Mouse (Mus musculus) intestine, embryonic 14.5 days (tissue): ENCODE data around the gene 1700020L24Rik. TPM values are rescaled to one million over a fixed set of nuclear protein-coding genes. Genes with fewer than 3 reads are reported as not detected.

ENCODE experiments used
- ATAC-seq: fragments of 200-750 bp; cut with Nextera tagmentation; replicated peaks from 2 replicates; pipeline ENCODE4 v1.8.0; 2017; ENCODE audit warnings: low read depth, moderate number of reproducible peaks, moderate TSS enrichment, moderate library complexity; ENCODE audit not compliant: low FRiP score, low TSS enrichment
- DNase-seq: peaks from one replicate; pipeline ENCODE4 v3.0.0-alpha.2; 2018; ENCODE audit warnings: low spot score
- H3K27ac ChIP-seq: fragments of 300-500 bp; sonication (generic); 2 replicates; pipeline ENCODE4 v1.5.1; 2014; ENCODE audit warnings: low read depth, mild to moderate bottlenecking, control low read depth
- H3K27me3 ChIP-seq: fragments of 300-500 bp; sonication (generic); replicated peaks from 2 replicates; pipeline ENCODE4 v1.6.1; 2014; ENCODE audit warnings: low read length, control low read depth; ENCODE audit not compliant: control insufficient read depth, insufficient read depth
- H3K36me3 ChIP-seq: fragments of 300-500 bp; sonication (generic); 2 replicates; pipeline ENCODE4 v1.6.1; 2014; ENCODE audit warnings: low read length, control low read depth; ENCODE audit not compliant: control insufficient read depth, insufficient read depth
- H3K4me1 ChIP-seq: fragments of 300-500 bp; sonication (generic); replicated peaks from 2 replicates; pipeline ENCODE4 v1.6.1; 2014; ENCODE audit warnings: low read length, control low read depth, mixed read lengths; ENCODE audit not compliant: control insufficient read depth, insufficient read depth
- H3K4me2 ChIP-seq: fragments of 300-500 bp; sonication (generic); 2 replicates; pipeline ENCODE4 v1.6.1; 2014; ENCODE audit warnings: low read length
- H3K4me3 ChIP-seq: fragments of 300-500 bp; sonication (generic); 2 replicates; pipeline ENCODE4 v1.5.1; 2014; ENCODE audit warnings: low read depth, low read length, control low read depth, mixed read lengths
- H3K9ac ChIP-seq: fragments of 300-500 bp; sonication (generic); 2 replicates; pipeline ENCODE4 v1.6.1; 2014; ENCODE audit warnings: mild to moderate bottlenecking, low read length
- H3K9me3 ChIP-seq: fragments of 300-500 bp; sonication (generic); 2 replicates; pipeline ENCODE4 v1.6.1; 2016; ENCODE audit warnings: low read length, control low read depth; ENCODE audit not compliant: control insufficient read depth
- WGBS: fragments of 180-500 bp; shearing (Covaris S2); extraction: QIAGEN DNeasy Blood & Tissue Kit; methylation state at CpG from one replicate; pipeline ENCODE4 v1.1.7; 2014; 5-methylcytosine and 5-hydroxymethylcytosine counted together
- polyA plus RNA-seq: library from polyadenylated mRNA; unstranded; fragments of >200 nt; fragmentation: Nextera tagmentation; extraction: Ambion mirVana; gene quantifications from 2 replicates; pipeline ENCODE4 v1.2.1, GENCODE M21; 2014

The 1700020L24Rik gene
- polyA plus RNA-seq, 1 experiment from 2014 or later = 1.3 TPM

DNA sequence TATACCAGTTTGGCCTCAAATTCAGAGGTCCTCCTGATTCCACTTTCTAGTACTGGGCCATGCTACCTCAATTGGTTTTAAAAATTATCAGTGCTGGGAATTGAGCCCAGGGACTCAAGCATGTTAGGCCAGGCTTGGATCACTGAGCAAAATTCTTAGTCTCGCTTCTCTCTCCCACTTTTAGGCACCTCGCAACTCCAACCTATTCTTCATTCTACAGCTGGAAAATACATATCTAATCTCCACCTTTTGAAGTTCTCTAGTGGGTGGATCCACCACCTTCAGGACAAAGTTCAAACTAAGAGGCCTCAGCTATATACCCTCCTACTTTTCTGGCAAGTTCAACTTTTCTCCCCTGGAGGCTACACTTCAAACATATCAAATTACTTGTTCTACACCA lies 34.3 kb downstream of the 1700020L24Rik start:
- peak overlapping the region; percentile 48 for H3K4me2 ChIP-seq
- no peak overlapping the region for H3K9ac ChIP-seq
- no peak overlapping the region for H3K27ac ChIP-seq
- no peak overlapping the region; the same call in 1 of the 2 replicates for H3K4me3 ChIP-seq
- ATAC-seq = no peak
- no peak for DNase-seq
- peaks cover 22% of the 10 kb centered on the region for H3K4me1 ChIP-seq
- H3K36me3 ChIP-seq = peaks cover 10% of the 10 kb centered on the region
- 88% methylated on average over 2 of the region's 2 CpGs for WGBS
- no peaks in the 10 kb centered on the region for H3K9me3 ChIP-seq
- no peaks in the 10 kb centered on the region for H3K27me3 ChIP-seq

DNA sequence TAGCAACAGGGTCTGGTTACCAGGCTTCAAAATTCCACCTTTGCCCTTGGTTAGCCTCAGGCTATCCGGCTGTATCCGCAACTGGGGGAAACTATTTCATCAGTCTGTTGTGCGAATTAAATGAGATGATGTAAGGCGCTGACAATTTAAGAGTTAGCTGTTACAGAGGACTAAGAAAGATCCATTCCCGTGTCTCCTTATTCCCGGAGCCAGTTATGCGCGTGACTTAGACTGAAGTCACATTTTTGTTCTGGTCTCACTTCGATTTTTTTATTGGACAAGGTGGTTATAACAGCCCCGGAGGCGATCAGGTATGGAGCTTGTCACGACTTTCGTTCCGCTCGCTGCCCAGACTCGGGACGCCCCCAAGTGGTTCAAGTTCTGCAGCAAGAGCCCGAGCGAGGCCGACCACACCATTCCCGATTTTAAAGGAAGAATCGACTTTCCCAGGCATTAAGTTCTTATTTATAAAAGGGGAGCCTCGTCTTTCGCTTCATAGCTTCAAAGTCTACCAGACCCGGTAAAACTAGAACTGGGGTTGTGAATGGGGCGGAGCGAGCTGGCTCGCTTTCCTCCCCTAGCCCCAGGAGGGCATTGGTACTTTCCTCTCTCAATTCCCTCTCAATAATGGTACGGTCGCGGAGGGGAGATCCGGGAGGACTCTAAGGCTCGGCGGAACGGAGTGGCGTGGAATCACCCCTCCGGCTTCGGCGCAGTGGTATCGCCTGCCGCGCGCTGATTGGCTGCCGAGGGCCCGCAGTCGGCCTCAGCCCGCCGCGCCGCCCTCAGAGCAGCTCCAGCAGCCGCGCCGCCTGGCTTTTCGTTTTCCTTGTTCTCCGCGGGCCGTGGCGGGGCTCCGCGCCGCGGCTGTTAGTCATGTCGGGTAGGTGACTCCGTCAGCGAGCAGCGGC lies 35.1 kb downstream of the 1700020L24Rik start, which contains the start of gene Taf15:
Gene Taf15 (plus strand): TSS at position 763 of the 911 bp plus-strand sequence.
- Histone ChIP-seq H3K4me1 (peaks cover 14% of the 10 kb centered on the region), H3K36me3 (peaks cover 15% of the 10 kb centered on the region), H3K4me2 (peak within 1 kb of the TSS; percentile 73), H3K9me3 (no peaks in the 10 kb centered on the region), H3K4me3 (peak within 1 kb of the TSS; percentile 99), H3K27ac (peak within 1 kb of the TSS; percentile 92), H3K9ac (peak within 1 kb of the TSS; percentile 82), H3K27me3 (no peaks in the 10 kb centered on the region)
- peak; percentile 98 for DNase-seq
- ATAC-seq = peak; percentile 98
- under 1% methylated on average over 66 of the region's 66 CpGs for WGBS

DNA sequence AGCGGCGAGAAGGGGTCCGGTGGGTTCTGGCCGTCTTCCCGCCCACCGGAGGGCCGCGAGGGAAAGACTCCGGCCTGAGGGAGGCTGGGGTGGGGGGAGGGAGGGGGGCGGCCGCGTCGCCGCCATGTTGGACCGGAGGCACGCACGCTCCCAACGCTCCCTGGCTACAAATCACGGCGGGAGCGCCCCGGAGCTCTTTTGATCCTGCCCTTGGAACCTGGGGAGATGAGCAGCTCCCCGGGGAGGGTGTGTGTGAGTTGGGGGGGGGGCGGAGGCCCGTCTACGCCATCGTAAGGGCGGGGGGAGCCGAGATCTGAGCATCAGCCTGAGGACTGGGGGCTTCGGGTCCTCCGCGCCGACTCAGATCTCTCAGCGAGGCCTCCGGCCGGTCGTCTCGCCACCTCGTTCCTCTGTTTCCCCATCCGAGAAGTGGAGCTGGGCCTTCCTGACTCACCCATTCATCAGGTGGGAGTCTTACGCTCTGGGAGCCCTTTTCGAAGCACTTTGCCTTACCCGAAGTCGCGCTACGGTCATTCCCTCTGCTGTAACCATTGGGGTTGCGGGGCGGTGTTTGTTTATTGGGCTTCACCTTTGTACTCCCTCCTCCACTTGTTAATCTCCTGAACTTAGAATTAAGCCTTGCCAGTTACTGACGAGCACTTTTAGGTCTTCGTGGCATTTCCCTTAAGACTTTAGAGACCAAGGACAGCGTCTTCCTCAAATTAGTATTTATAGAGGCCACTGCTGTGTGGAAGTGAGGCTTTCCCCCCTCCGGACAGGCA lies 35.9 kb downstream of the 1700020L24Rik start:
- under 1% methylated on average over 51 of the region's 52 CpGs for WGBS
- peak overlapping the region; percentile 73 for H3K4me2 ChIP-seq
- H3K9me3 ChIP-seq = no peaks in the 10 kb centered on the region
- H3K27ac ChIP-seq = peak overlapping the region; percentile 92
- H3K36me3 ChIP-seq = peaks cover 21% of the 10 kb centered on the region
- ATAC-seq (peak; percentile 79), DNase-seq (no peak)
- peak overlapping the region; percentile 82 for H3K9ac ChIP-seq
- no peaks in the 10 kb centered on the region for H3K27me3 ChIP-seq
- peak overlapping the region; percentile 99 for H3K4me3 ChIP-seq
- peaks cover 13% of the 10 kb centered on the region for H3K4me1 ChIP-seq

Other genes with a start within 250 kb of the 1700020L24Rik start
- gene Slfn3, start 246.3 kb upstream of the 1700020L24Rik start, polyA plus RNA-seq = 0.85 and 0.89 TPM in 2 replicates
- gene Slfn14, start 151.0 kb upstream of the 1700020L24Rik start, polyA plus RNA-seq = 0.08 and 0.14 TPM in 2 replicates
- 65.1 and 68.2 TPM in 2 replicates for gene Ap2b1, start 138.7 kb upstream of the 1700020L24Rik start, polyA plus RNA-seq
- 15.5 and 17.3 TPM in 2 replicates for gene Pex12, start 135.1 kb upstream of the 1700020L24Rik start, polyA plus RNA-seq
- gene Rasl10b, start 28.5 kb upstream of the 1700020L24Rik start, polyA plus RNA-seq = 1.7 and 2.3 TPM in 2 replicates
- gene Gas2l2, start 8.2 kb upstream of the 1700020L24Rik start, polyA plus RNA-seq = 0.09 TPM in 1 of 2 replicates, not detected in the other
- gene Mmp28, start 25.4 kb downstream of the 1700020L24Rik start, polyA plus RNA-seq = 1.2 and 1.5 TPM in 2 replicates
- gene Taf15, start 35.4 kb downstream of the 1700020L24Rik start, polyA plus RNA-seq = 13.5 and 14.1 TPM in 2 replicates
- not detected in 2 replicates for gene Heatr9, start 84.5 kb downstream of the 1700020L24Rik start, polyA plus RNA-seq
- gene Ccl5, start 92.8 kb downstream of the 1700020L24Rik start, polyA plus RNA-seq = 2.9 and 3.0 TPM in 2 replicates
- gene Ccl9, start 141.0 kb downstream of the 1700020L24Rik start, polyA plus RNA-seq = 6.0 and 6.8 TPM in 2 replicates
- 3.9 and 4.3 TPM in 2 replicates for gene Ccl6, start 155.4 kb downstream of the 1700020L24Rik start, polyA plus RNA-seq
- not detected in 2 replicates for gene Rpl9-ps1, start 207.9 kb downstream of the 1700020L24Rik start, polyA plus RNA-seq
- 0.32 and 0.65 TPM in 2 replicates for gene Ccl3, start 211.7 kb downstream of the 1700020L24Rik start, polyA plus RNA-seq
- 0.30 and 0.68 TPM in 2 replicates for gene Ccl4, start 224.9 kb downstream of the 1700020L24Rik start, polyA plus RNA-seq